Comparison of ENCODE assay signal across 9 mouse cellular contexts in the genomic region with DNA sequence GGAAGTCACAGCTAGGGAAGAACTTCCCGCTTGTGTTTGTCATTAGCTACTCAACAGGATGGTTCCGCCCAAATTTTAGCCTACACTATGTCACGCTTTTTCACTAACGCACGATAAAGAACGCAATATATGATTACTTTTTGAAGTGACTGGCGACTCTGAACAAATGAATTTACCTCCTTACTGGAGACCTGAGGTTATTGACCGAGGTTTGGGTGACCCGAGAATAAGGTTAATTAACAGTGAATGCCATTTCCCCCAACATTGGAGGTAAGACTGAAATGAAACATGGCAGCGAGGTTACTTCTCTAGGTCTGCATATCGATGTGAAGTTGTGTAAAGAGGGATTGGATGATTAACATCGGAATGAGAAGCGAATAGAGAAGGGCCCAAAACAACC. TPM values are rescaled to one million over a fixed set of nuclear protein-coding genes. Genes with fewer than 3 reads are reported as not detected.
DNase-seq lines count a peak whose midpoint lies in the region; ATAC-seq and TF ChIP-seq lines count a peak whose summit lies in the region.
"Had no signal": no experiment of that assay in that cellular context is flagged by ENCODE, and none has a peak within 500 bp of the region (broad histone marks: within the 10 kb centered on the region; RNA-seq: fewer than 3 reads in every experiment).

No protein-coding gene starts in this region.

- no peak for TF ChIP-seq CTCF in MEL (IDR thresholded peaks at IDR 0.05 in 2 of 3, conservative IDR thresholded peaks at IDR 0.05 in 1 of 3; ENCODE audit: control insufficient read depth in 1 of 3, insufficient read depth in 1 of 3, low read depth in 2 of 3, low read length in 3 of 3, poor library complexity in 1 of 3, severe bottlenecking in 1 of 3)

- no peak for TF ChIP-seq EP300 in MEL (IDR thresholded peaks at IDR 0.05; ENCODE audit: low read depth in 1 of 2, low read length in 2 of 2)

- H3K36me3 ChIP-seq in heart, embryonic 11.5 days (ENCODE audit: control insufficient read depth, insufficient read depth, low read length) = no peaks in the 10 kb centered on the region
- H3K36me3 ChIP-seq in MEL (ENCODE audit: control insufficient read depth in 1 of 2, insufficient read depth in 2 of 2, low read length in 2 of 2) = peaks cover 0 to 34% of the 10 kb centered on the region in 2 experiments; a peak in 3 of 4 replicates
- no peaks in the 10 kb centered on the region for H3K36me3 ChIP-seq in forebrain, embryonic 16.5 days (ENCODE audit: control insufficient read depth, insufficient read depth)
- no peaks in the 10 kb centered on the region for H3K36me3 ChIP-seq in macrophage (ENCODE audit: inconsistent target)

- H3K4me2 ChIP-seq in heart, embryonic 11.5 days = peak overlapping the region; percentile 83
- peak overlapping the region; percentile 90 for H3K4me2 ChIP-seq in forebrain, embryonic 16.5 days (ENCODE audit: low read length)

- H3K4me1 ChIP-seq in heart, embryonic 11.5 days (ENCODE audit: control insufficient read depth, insufficient read depth, low read length) = peaks cover 7% of the 10 kb centered on the region
- H3K4me1 ChIP-seq in MEL (ENCODE audit: control insufficient read depth in 1 of 2, insufficient read depth in 2 of 2, low read length in 2 of 2) = peaks cover 3 to 6% of the 10 kb centered on the region in 2 experiments; a peak in 3 of 4 replicates
- H3K4me1 ChIP-seq in forebrain, embryonic 16.5 days (replicated peaks; ENCODE audit: control insufficient read depth, insufficient read depth, low read length) = peaks cover 30% of the 10 kb centered on the region

- DNase-seq in heart, postnatal 10 days = no peak
- DNase-seq in MEL (ENCODE audit: low read depth, low spot score) = peak; percentile 62
- DNase-seq in frontal cortex, adult 2 months (ENCODE audit: extremely low spot score in 1 of 2, low spot score in 1 of 2) = no peak
- no peak for DNase-seq in right cerebral cortex, adult 18-20 months
- no peak for DNase-seq in thymus, adult 18-20 months

- TF ChIP-seq RAD21 in MEL (IDR thresholded peaks at IDR 0.05; ENCODE audit: low read depth, low read length) = no peak

- H3K9ac ChIP-seq in heart, embryonic 11.5 days (ENCODE audit: low read depth, low read length) = peak overlapping the region; percentile 98
- peak overlapping the region; percentile 98 for H3K9ac ChIP-seq in MEL (ENCODE audit: control insufficient read depth, low read depth, low read length, poor library complexity, severe bottlenecking)
- H3K9ac ChIP-seq in forebrain, embryonic 16.5 days (replicated peaks; ENCODE audit: low read depth, low read length) = peak overlapping the region; percentile 96

- 3% methylated on average over 13 of the region's 13 CpGs for WGBS in heart, embryonic 11.5 days (ENCODE audit: insufficient replicate concordance)
- 7% methylated on average over 13 of the region's 13 CpGs for WGBS in forebrain, embryonic 16.5 days
- under 1% methylated on average over 13 of the region's 13 CpGs for WGBS in macrophage (ENCODE audit: missing documents)

- no peaks in the 10 kb centered on the region for H3K9me3 ChIP-seq in heart, embryonic 11.5 days (replicated peaks; ENCODE audit: control insufficient read depth, low read length)
- H3K9me3 ChIP-seq in MEL (replicated peaks; ENCODE audit: insufficient read depth, low read length) = no peaks in the 10 kb centered on the region
- H3K9me3 ChIP-seq in forebrain, embryonic 16.5 days (ENCODE audit: control insufficient read depth, low read length) = no peaks in the 10 kb centered on the region

- intact Hi-C loops in heart, postnatal 10 days (cut with DNase I) = no loop called here

- no peaks in the 10 kb centered on the region for H3K27me3 ChIP-seq in heart, embryonic 11.5 days (ENCODE audit: control insufficient read depth, insufficient read depth, low read length)
- no peaks in the 10 kb centered on the region for H3K27me3 ChIP-seq in MEL (ENCODE audit: control insufficient read depth in 1 of 2, insufficient read depth in 2 of 2, low read length in 2 of 2)
- H3K27me3 ChIP-seq in forebrain, embryonic 16.5 days (replicated peaks; ENCODE audit: control insufficient read depth, insufficient read depth, low read length) = no peaks in the 10 kb centered on the region
- H3K27me3 ChIP-seq: Patski had no signal

- peak overlapping the region; percentile 94; the same call in 1 of the 2 replicates for H3K27ac ChIP-seq in heart, embryonic 11.5 days (ENCODE audit: low read depth, low read length)
- H3K27ac ChIP-seq in MEL (ENCODE audit: control insufficient read depth, low read depth, low read length) (peak overlapping the region; percentile 78), macrophage (peak overlapping the region; percentile 68)
- H3K27ac ChIP-seq in forebrain, embryonic 16.5 days (ENCODE audit: low read length) = no peak overlapping the region

- TF ChIP-seq POLR2A in MEL (IDR thresholded peaks at IDR 0.05; ENCODE audit: control insufficient read depth in 1 of 2, insufficient read depth in 1 of 2, low read depth in 1 of 2, low read length in 2 of 2, poor library complexity in 1 of 2) = no peak

- ATAC-seq in heart, embryonic 11.5 days (replicated peaks; ENCODE audit: insufficient number of reproducible peaks, low FRiP score, low TSS enrichment) = no peak
- ATAC-seq in forebrain, embryonic 16.5 days = no peak

- H3K4me3 ChIP-seq in heart, embryonic 11.5 days (ENCODE audit: low read depth, low read length) = peak overlapping the region; percentile 92
- H3K4me3 ChIP-seq in MEL (ENCODE audit: control insufficient read depth in 1 of 2, insufficient read depth in 1 of 2, low read depth in 2 of 2, low read length in 2 of 2) (peak overlapping the region; percentile 97 to 99), macrophage (ENCODE audit: inconsistent target) (peak overlapping the region; percentile 93)
- peak overlapping the region; percentile 87 for H3K4me3 ChIP-seq in forebrain, embryonic 16.5 days (replicated peaks; ENCODE audit: low read length)

- H3K79me2 ChIP-seq in MEL (ENCODE audit: control insufficient read depth, insufficient read depth, low read length, poor library complexity) = peaks cover 47% of the 10 kb centered on the region
- H3K79me2 ChIP-seq in macrophage (ENCODE audit: inconsistent target) = peaks cover 80% of the 10 kb centered on the region

TF ChIP-seq in MEL, 35 proteins besides CTCF, POLR2A, EP300 and RAD21:
- TF ChIP-seq NELFE (IDR thresholded peaks at IDR 0.05; ENCODE audit: low read depth, low read length) (no peak), CHD1 (IDR thresholded peaks at IDR 0.05; ENCODE audit: low read depth, low read length) (no peak), ZMIZ1 (IDR thresholded peaks at IDR 0.05; ENCODE audit: low read depth, low read length) (no peak), MYC (IDR thresholded peaks at IDR 0.05; ENCODE audit: low read depth, low read length) (peak; percentile 38; the same call in 1 of the 2 replicates), MAX (IDR thresholded peaks at IDR 0.05; ENCODE audit: low read length) (peak; percentile 64), SMC3 (IDR thresholded peaks at IDR 0.05; ENCODE audit: low read depth, low read length) (no peak), TBP (IDR thresholded peaks at IDR 0.05; ENCODE audit: low read depth, low read length) (peak; percentile 25; the same call in 1 of the 2 replicates), CHD2 (IDR thresholded peaks at IDR 0.05; ENCODE audit: low read length) (no peak)

RNA-seq across cellular contexts. Expression of a gene that starts 0.7 kb away (rescaled TPM):
- polyA plus RNA-seq in heart, embryonic 11.5 days (2014; fragmentation: Nextera tagmentation; extraction: Ambion mirVana) = 8.8 and 17.8 TPM in 2 replicates
- 1 to 10 TPM; 3.4 to 3.6 TPM for total RNA-seq in heart, postnatal 10 days (2021)
- 11.9 and 15.0 TPM in 2 replicates for total RNA-seq in MEL (2012; rRNA removed)
- polyA plus RNA-seq in MEL (2012; ENCODE audit: insufficient read depth in 1 of 2, insufficient read length in 2 of 2, low read depth in 1 of 2, low replicate concordance in 2 of 2, missing spikeins in 1 of 2) (10 to 100 TPM in 1 of 2 experiments, not detected in 1; 10.7 TPM), macrophage (2018) (0.56 to 3.2 TPM (median 1.6 TPM) in 3 replicates)
- 3.7 and 5.9 TPM in 2 replicates for polyA plus RNA-seq in forebrain, embryonic 16.5 days (2015; fragmentation: Nextera tagmentation; extraction: Ambion mirVana)
- 10 to 100 TPM in 2 of 26 experiments, 1 to 10 TPM in 24; 1.1 to 16.9 (median 4.5) TPM for total RNA-seq in macrophage (2018; cell fraction: chromatin; rRNA removed)
- total RNA-seq in macrophage (2018; cell fraction: cytosol; rRNA removed) = 1 to 10 TPM in 15 of 26 experiments, under 1 TPM in 11; 0.53 to 2.4 (median 1.1) TPM
- 10 to 100 TPM in 2 of 26 experiments, 1 to 10 TPM in 24; 1.0 to 14.0 (median 2.7) TPM for total RNA-seq in macrophage (2018; cell fraction: nucleus; rRNA removed)
- polyA plus RNA-seq in frontal cortex, adult 2 months (2012; rRNA removed) = 0.44 and 0.52 TPM in 2 replicates

RNA-seq across cellular contexts. Expression of a gene that starts 0.8 kb away (rescaled TPM):
- polyA plus RNA-seq in heart, embryonic 11.5 days (2014; fragmentation: Nextera tagmentation; extraction: Ambion mirVana) = 87.6 and 111 TPM in 2 replicates
- total RNA-seq in heart, postnatal 10 days (2021) = 10 to 100 TPM; 54.8 to 56.7 TPM
- 46.7 and 54.7 TPM in 2 replicates for total RNA-seq in MEL (2012; rRNA removed)
- 100 to 1,000 TPM in 1 of 2 experiments, 10 to 100 TPM in 1; 63.3 to 170 TPM for polyA plus RNA-seq in MEL (2012; ENCODE audit: insufficient read depth in 1 of 2, insufficient read length in 2 of 2, low read depth in 1 of 2, low replicate concordance in 2 of 2, missing spikeins in 1 of 2)
- 112 and 123 TPM in 2 replicates for polyA plus RNA-seq in forebrain, embryonic 16.5 days (2015; fragmentation: Nextera tagmentation; extraction: Ambion mirVana)
- 100 to 1,000 TPM in 1 of 26 experiments, 10 to 100 TPM in 25; 31.9 to 116 (median 70.4) TPM for total RNA-seq in macrophage (2018; cell fraction: chromatin; rRNA removed)
- total RNA-seq in macrophage (2018; cell fraction: cytosol; rRNA removed) = 10 to 100 TPM; 20.5 to 31.8 (median 25.2) TPM
- total RNA-seq in macrophage (2018; cell fraction: nucleus; rRNA removed) = 10 to 100 TPM; 23.0 to 83.5 (median 44.2) TPM
- 20.6 to 33.2 TPM (median 26.8 TPM) in 3 replicates for polyA plus RNA-seq in macrophage (2018)
- 31.1 and 39.6 TPM in 2 replicates for polyA plus RNA-seq in frontal cortex, adult 2 months (2012; rRNA removed)

RNA-seq across cellular contexts. Expression of a gene that starts 56.1 kb away (rescaled TPM):
- not detected in 2 replicates for polyA plus RNA-seq in heart, embryonic 11.5 days (2014; fragmentation: Nextera tagmentation; extraction: Ambion mirVana)
- not detected for total RNA-seq in heart, postnatal 10 days (2021)
- total RNA-seq in MEL (2012; rRNA removed) = not detected in 2 replicates
- not detected for polyA plus RNA-seq in MEL (2012; ENCODE audit: insufficient read depth in 1 of 2, insufficient read length in 2 of 2, low read depth in 1 of 2, low replicate concordance in 2 of 2, missing spikeins in 1 of 2)
- polyA plus RNA-seq in forebrain, embryonic 16.5 days (2015; fragmentation: Nextera tagmentation; extraction: Ambion mirVana) = not detected in 2 replicates
- total RNA-seq in macrophage (2018; cell fraction: chromatin; rRNA removed) = not detected
- total RNA-seq in macrophage (2018; cell fraction: cytosol; rRNA removed) = not detected
- total RNA-seq in macrophage (2018; cell fraction: nucleus; rRNA removed) = not detected
- polyA plus RNA-seq in macrophage (2018) = not detected in 3 replicates
- not detected in 2 replicates for polyA plus RNA-seq in frontal cortex, adult 2 months (2012; rRNA removed)
- polyA plus RNA-seq: Patski had no signal
